Mouse (Mus musculus): Measurements from ENCODE around the gene Tgfb2. TPM values are rescaled to one million over a fixed set of nuclear protein-coding genes. Genes with fewer than 3 reads are reported as not detected.

Gene Tgfb2
- total and polyA plus RNA-seq, 3 experiments = 0.02 to 0.33 (median 0.30) TPM

- H3K4me1 ChIP-seq (ENCODE audit: insufficient read depth, low read depth, low read length) = no peaks in the 10 kb centered on the region
- no peaks in the 10 kb centered on the region for H3K27me3 ChIP-seq (ENCODE audit: insufficient read depth, low read length)
- no peak for TF ChIP-seq GATA1 (IDR thresholded peaks at IDR 0.05; ENCODE audit: borderline replicate concordance, low read length)
- H3K4me3 ChIP-seq (ENCODE audit: low read depth, low read length) = no peak overlapping the region
- peaks cover 44% of the 10 kb centered on the region for H3K9me3 ChIP-seq (replicated peaks)
- no peaks in the 10 kb centered on the region for H3K36me3 ChIP-seq (replicated peaks)
- DNase-seq (ENCODE audit: low spot score) (no peak), ATAC-seq (ENCODE audit: extremely low read depth, insufficient number of reproducible peaks, low FRiP score, poor library complexity, severe bottlenecking) (no peak)
Measured at GRCm38 (mm10) chr1:186655096-186655495, 50.7 kb downstream of the Tgfb2 start.

GRCm38 (mm10) chr1:186652208-186652607, 53.6 kb downstream of the Tgfb2 start:
- Histone ChIP-seq H3K27me3 (ENCODE audit: insufficient read depth, low read length) (no peaks in the 10 kb centered on the region), H3K36me3 (replicated peaks) (no peaks in the 10 kb centered on the region), H3K4me3 (ENCODE audit: low read depth, low read length) (no peak overlapping the region), H3K9me3 (replicated peaks) (peaks cover 39% of the 10 kb centered on the region), H3K4me1 (ENCODE audit: insufficient read depth, low read depth, low read length) (no peaks in the 10 kb centered on the region)
- DNase-seq (ENCODE audit: low spot score) (no peak), ATAC-seq (ENCODE audit: extremely low read depth, insufficient number of reproducible peaks, low FRiP score, poor library complexity, severe bottlenecking) (no peak)
- TF ChIP-seq POLR2AphosphoS5 (IDR thresholded peaks at IDR 0.05; ENCODE audit: insufficient replicate concordance, low read depth, low read length) = no peak
- TF ChIP-seq TAL1 (conservative IDR thresholded peaks at IDR 0.05; ENCODE audit: low read depth, low read length) = no peak
- no peak for TF ChIP-seq GATA1 (IDR thresholded peaks at IDR 0.05; ENCODE audit: borderline replicate concordance, low read length)
- TF ChIP-seq GATA2 (IDR thresholded peaks at IDR 0.05; ENCODE audit: borderline replicate concordance, low read depth, low read length) = no peak
- TF ChIP-seq CTCF (IDR thresholded peaks at IDR 0.05; ENCODE audit: low read depth, low read length) = no peak

DNA sequence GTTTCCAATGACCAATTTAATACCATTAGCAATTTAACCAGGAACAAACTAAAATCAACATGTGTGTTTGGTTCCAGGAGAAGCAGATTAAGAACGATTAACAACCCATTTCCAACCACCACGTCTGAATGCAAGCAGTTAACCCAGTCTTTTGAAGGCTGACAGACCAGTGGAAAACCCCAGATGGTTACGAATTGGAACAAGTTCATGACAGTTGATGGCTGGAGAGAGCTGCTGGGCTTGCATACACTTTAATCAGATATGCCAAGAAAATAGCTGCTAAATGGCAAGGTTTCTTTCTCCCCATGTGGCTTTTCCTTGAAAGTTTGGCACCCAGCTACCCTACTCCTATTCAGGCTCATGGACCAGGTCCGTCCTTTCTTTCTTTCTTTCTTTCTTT, 55.8 kb downstream of the Tgfb2 start:
- H3K36me3 ChIP-seq (replicated peaks) = no peaks in the 10 kb centered on the region
- no peak for ATAC-seq (ENCODE audit: extremely low read depth, insufficient number of reproducible peaks, low FRiP score, poor library complexity, severe bottlenecking)
- H3K4me3 ChIP-seq (ENCODE audit: low read depth, low read length) = no peak overlapping the region
- no peaks in the 10 kb centered on the region for H3K4me1 ChIP-seq (ENCODE audit: insufficient read depth, low read depth, low read length)
- H3K27me3 ChIP-seq (ENCODE audit: insufficient read depth, low read length) = no peaks in the 10 kb centered on the region
- TF ChIP-seq GATA1 (IDR thresholded peaks at IDR 0.05; ENCODE audit: borderline replicate concordance, low read length) = no peak
- TF ChIP-seq TAL1 (conservative IDR thresholded peaks at IDR 0.05; ENCODE audit: low read depth, low read length) = no peak
- no peak for TF ChIP-seq GATA2 (IDR thresholded peaks at IDR 0.05; ENCODE audit: borderline replicate concordance, low read depth, low read length)
- TF ChIP-seq CTCF (IDR thresholded peaks at IDR 0.05; ENCODE audit: low read depth, low read length) = no peak
- TF ChIP-seq POLR2AphosphoS5 (IDR thresholded peaks at IDR 0.05; ENCODE audit: insufficient replicate concordance, low read depth, low read length) = no peak
- DNase-seq (ENCODE audit: low spot score) = no peak
- peaks cover 34% of the 10 kb centered on the region for H3K9me3 ChIP-seq (replicated peaks)

DNA sequence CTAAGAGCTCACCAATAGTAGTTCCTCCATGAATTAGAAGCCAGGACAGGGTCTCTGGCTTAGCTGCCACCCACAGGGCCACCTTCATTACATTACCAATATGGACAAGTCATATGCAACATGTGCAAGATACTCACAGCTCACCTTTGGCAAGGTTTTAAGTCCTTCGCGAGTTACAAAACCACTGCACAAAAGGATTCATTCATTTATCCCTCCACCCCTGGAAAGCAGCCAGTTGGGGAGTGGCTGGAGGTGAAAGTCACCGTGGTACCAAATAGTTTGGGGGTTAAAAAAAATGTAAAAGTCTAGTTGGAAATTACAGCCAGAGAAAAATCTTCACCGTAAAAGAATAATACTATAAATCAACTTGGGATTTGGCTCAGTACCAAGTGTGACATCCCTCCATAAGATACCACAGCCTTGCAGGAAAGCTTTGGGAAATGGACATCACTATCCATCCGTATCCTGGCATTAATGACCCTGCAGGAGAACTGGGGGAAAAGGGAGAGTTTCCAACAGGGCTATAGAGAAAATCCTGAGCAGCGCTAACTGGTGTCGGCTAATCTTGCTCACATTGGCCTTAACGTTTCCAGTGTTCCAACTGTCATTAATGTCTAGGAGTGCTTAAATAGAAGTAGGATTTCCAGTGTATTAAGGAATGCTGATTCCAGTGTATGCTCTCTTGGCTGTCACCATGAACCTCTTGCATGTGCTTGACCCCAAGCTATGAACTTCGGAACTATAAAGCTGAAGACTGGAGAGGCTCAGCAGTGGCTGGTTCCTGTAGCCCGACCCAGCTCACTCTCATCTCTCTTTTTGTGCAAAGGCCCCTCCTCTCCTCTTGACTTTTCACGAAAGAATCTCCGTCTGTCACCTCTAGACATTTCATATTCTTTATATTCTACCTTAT, 68.2 kb downstream of the Tgfb2 start:
- TF ChIP-seq POLR2AphosphoS5 (IDR thresholded peaks at IDR 0.05; ENCODE audit: insufficient replicate concordance, low read depth, low read length) = no peak
- Histone ChIP-seq H3K4me1 (ENCODE audit: insufficient read depth, low read depth, low read length) (no peaks in the 10 kb centered on the region), H3K9me3 (replicated peaks) (peaks cover 24% of the 10 kb centered on the region), H3K4me3 (ENCODE audit: low read depth, low read length) (no peak overlapping the region), H3K27me3 (ENCODE audit: insufficient read depth, low read length) (no peaks in the 10 kb centered on the region), H3K36me3 (replicated peaks) (no peaks in the 10 kb centered on the region)
- DNase-seq (ENCODE audit: low spot score) = no peak
- no peak for ATAC-seq (ENCODE audit: extremely low read depth, insufficient number of reproducible peaks, low FRiP score, poor library complexity, severe bottlenecking)

GRCm38 (mm10) chr1:186635045-186635444, 70.7 kb downstream of the Tgfb2 start:
- DNase-seq (ENCODE audit: low spot score) (no peak), ATAC-seq (ENCODE audit: extremely low read depth, insufficient number of reproducible peaks, low FRiP score, poor library complexity, severe bottlenecking) (no peak)
- H3K27me3 ChIP-seq (ENCODE audit: insufficient read depth, low read length) = no peaks in the 10 kb centered on the region
- no peaks in the 10 kb centered on the region for H3K4me1 ChIP-seq (ENCODE audit: insufficient read depth, low read depth, low read length)
- TF ChIP-seq GATA1 (IDR thresholded peaks at IDR 0.05; ENCODE audit: borderline replicate concordance, low read length) = no peak
- TF ChIP-seq GATA2 (IDR thresholded peaks at IDR 0.05; ENCODE audit: borderline replicate concordance, low read depth, low read length) = no peak
- no peak for TF ChIP-seq CTCF (IDR thresholded peaks at IDR 0.05; ENCODE audit: low read depth, low read length)
- no peak for TF ChIP-seq TAL1 (conservative IDR thresholded peaks at IDR 0.05; ENCODE audit: low read depth, low read length)
- TF ChIP-seq POLR2AphosphoS5 (IDR thresholded peaks at IDR 0.05; ENCODE audit: insufficient replicate concordance, low read depth, low read length) = no peak
- H3K9me3 ChIP-seq (replicated peaks) = peaks cover 27% of the 10 kb centered on the region
- H3K4me3 ChIP-seq (ENCODE audit: low read depth, low read length) = no peak overlapping the region
- no peaks in the 10 kb centered on the region for H3K36me3 ChIP-seq (replicated peaks)

DNA sequence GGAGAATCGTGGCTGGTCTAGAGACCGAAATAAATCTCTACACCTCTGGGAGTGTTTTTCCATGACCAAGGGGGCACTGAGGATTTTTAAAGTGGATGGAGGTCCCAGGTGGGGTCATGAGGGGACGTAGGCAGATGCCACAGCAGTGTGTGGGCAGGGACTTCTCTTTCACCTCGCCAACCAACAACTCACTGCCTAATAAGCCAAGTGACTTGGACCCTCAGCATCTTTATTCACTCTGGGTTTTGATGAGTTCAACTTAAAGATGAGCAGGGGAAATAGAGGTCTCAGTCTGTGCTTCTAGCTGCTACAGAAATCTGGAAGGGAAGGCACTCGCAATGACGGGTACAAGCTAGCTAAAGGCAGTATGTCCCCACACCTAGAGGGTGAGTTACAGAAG, 74.3 kb downstream of the Tgfb2 start:
- TF ChIP-seq GATA1 (IDR thresholded peaks at IDR 0.05; ENCODE audit: borderline replicate concordance, low read length) (no peak), TAL1 (conservative IDR thresholded peaks at IDR 0.05; ENCODE audit: low read depth, low read length) (no peak), POLR2AphosphoS5 (IDR thresholded peaks at IDR 0.05; ENCODE audit: insufficient replicate concordance, low read depth, low read length) (no peak), CTCF (IDR thresholded peaks at IDR 0.05; ENCODE audit: low read depth, low read length) (no peak), GATA2 (IDR thresholded peaks at IDR 0.05; ENCODE audit: borderline replicate concordance, low read depth, low read length) (no peak)
- no peaks in the 10 kb centered on the region for H3K36me3 ChIP-seq (replicated peaks)
- DNase-seq (ENCODE audit: low spot score) = no peak
- no peak overlapping the region for H3K4me3 ChIP-seq (ENCODE audit: low read depth, low read length)
- peaks cover 32% of the 10 kb centered on the region for H3K9me3 ChIP-seq (replicated peaks)
- no peaks in the 10 kb centered on the region for H3K27me3 ChIP-seq (ENCODE audit: insufficient read depth, low read length)
- no peaks in the 10 kb centered on the region for H3K4me1 ChIP-seq (ENCODE audit: insufficient read depth, low read depth, low read length)
- no peak for ATAC-seq (ENCODE audit: extremely low read depth, insufficient number of reproducible peaks, low FRiP score, poor library complexity, severe bottlenecking)
